Mouse (Mus musculus) megakaryocyte, embryonic 14.5 days (primary cell): ENCODE data around the gene Nthl1.

Source experiments
- FLI1 ChIP-seq: IDR thresholded peaks from 2 replicates; pipeline ENCODE4 v1.6.1; 2012; ENCODE audit warnings: low read length, inconsistent platforms, mixed read lengths
- GATA1 ChIP-seq: IDR thresholded peaks from 3 replicates; pipeline ENCODE4 v1.6.1; 2012; ENCODE audit warnings: mixed read lengths, low read length, inconsistent platforms, borderline replicate concordance

DNA sequence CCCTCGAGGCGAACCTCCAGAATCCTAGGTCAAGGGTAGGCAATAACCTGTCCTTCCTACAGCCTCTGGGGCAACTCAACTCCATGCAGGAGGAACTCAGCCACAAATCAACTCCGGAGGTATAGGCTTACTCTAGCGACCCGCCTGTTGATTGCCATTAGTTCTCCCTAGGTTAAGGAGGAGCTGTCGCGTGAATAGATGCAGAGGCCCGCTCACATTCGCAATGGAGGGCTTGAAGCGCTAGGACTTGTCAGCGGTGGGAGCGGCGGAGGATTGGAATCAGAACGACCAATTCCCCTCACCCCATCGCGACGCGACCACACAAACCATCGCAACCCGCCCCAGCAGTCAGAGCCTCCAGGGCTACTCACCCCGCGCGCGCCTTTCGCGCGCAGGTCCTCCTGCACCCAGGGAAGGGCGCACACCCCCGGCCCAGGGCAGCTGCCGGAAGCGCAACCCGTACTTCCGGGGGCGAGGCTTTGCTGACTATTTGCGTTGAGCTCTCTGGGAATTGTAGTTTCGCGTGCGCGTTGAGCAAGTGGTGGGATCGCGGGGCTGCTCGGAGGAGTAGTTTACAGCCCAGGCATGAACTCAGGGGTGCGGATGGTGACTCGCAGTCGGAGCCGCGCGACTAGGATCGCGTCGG, at the start of gene Nthl1, which contains the start of gene Tsc2:
- TF ChIP-seq GATA1 (no peak), FLI1 (no peak; the same call in 1 of the 2 replicates)
